Mouse (Mus musculus) heart, postnatal 0 days (tissue): Measurements from ENCODE around the gene Capza2. TPM values are rescaled to one million over a fixed set of nuclear protein-coding genes. Genes with fewer than 3 reads are reported as not detected.

ENCODE experiments used
- ATAC-seq: fragments of 200-750 bp; cut with Nextera tagmentation; 2 replicates; pipeline ENCODE4 v1.8.0; 2017; ENCODE audit warnings: low read depth, moderate number of reproducible peaks, moderate library complexity; ENCODE audit not compliant: insufficient read depth
- DNase-seq: peaks from one replicate; pipeline ENCODE4 v3.0.0-alpha.2; 2016; ENCODE audit warnings: low spot score
- H3K27ac ChIP-seq: fragments of 300-500 bp; sonication (generic); 2 replicates; pipeline ENCODE4 v1.5.1; 2014; ENCODE audit warnings: low read depth, mild to moderate bottlenecking
- H3K27me3 ChIP-seq: fragments of 300-500 bp; sonication (generic); 2 replicates; pipeline ENCODE4 v1.6.1; 2014; ENCODE audit warnings: low read length, mixed read lengths; ENCODE audit not compliant: control insufficient read depth, insufficient read depth
- H3K36me3 ChIP-seq: fragments of 300-500 bp; sonication (generic); replicated peaks from 2 replicates; pipeline ENCODE4 v1.6.1; 2014; ENCODE audit warnings: low read length, mixed read lengths; ENCODE audit not compliant: control insufficient read depth, insufficient read depth
- H3K4me1 ChIP-seq: fragments of 300-500 bp; sonication (generic); 2 replicates; pipeline ENCODE4 v1.6.1; 2014; ENCODE audit warnings: antibody characterized with exemption; ENCODE audit not compliant: control insufficient read depth, insufficient read depth
- H3K4me2 ChIP-seq: fragments of 300-500 bp; sonication (generic); 2 replicates; pipeline ENCODE4 v1.6.1; 2014; ENCODE audit warnings: low read depth, mild to moderate bottlenecking, low read length, moderate library complexity
- H3K4me3 ChIP-seq: fragments of 300-500 bp; sonication (generic); 2 replicates; pipeline ENCODE4 v1.5.1; 2014; ENCODE audit warnings: low read depth, low read length
- H3K9ac ChIP-seq: fragments of 300-500 bp; sonication (generic); replicated peaks from 2 replicates; pipeline ENCODE4 v1.6.1; 2014; ENCODE audit warnings: low read depth, low read length, mixed read lengths
- H3K9me3 ChIP-seq: fragments of 300-500 bp; sonication (generic); replicated peaks from 2 replicates; pipeline ENCODE4 v1.6.1; 2016; ENCODE audit warnings: low read length; ENCODE audit not compliant: control insufficient read depth
- CTCF ChIP-seq: IDR thresholded peaks from 2 replicates; pipeline ENCODE4 v1.5.1; 2016; ENCODE audit warnings: antibody characterized with exemption, control low read depth, low read depth
- EP300 ChIP-seq: IDR thresholded peaks from 2 replicates; pipeline ENCODE4 v1.6.1; 2016; ENCODE audit warnings: antibody characterized with exemption, low read depth
- WGBS: fragments of 180-500 bp; shearing (Covaris S2); extraction: QIAGEN DNeasy Blood & Tissue Kit; methylation state at CpG from one replicate; pipeline ENCODE4 v1.1.7; 2014; 5-methylcytosine and 5-hydroxymethylcytosine counted together
- polyA plus RNA-seq: library from polyadenylated mRNA; unstranded; fragments of >200 nt; fragmentation: Nextera tagmentation; extraction: Ambion mirVana; gene quantifications from 2 replicates; pipeline ENCODE4 v1.2.1, GENCODE M21; 2015
- total RNA-seq: library from RNA; depleted of rRNA; stranded (reverse); fragments of >200 nt; gene quantifications from 2 replicates; pipeline ENCODE4 v1.2.3, GENCODE M21; 2014; ENCODE audit warnings: low replicate concordance

Capza2 gene
- total and polyA plus RNA-seq, 2 experiments from 2014 or later = 141 to 222 TPM

DNA sequence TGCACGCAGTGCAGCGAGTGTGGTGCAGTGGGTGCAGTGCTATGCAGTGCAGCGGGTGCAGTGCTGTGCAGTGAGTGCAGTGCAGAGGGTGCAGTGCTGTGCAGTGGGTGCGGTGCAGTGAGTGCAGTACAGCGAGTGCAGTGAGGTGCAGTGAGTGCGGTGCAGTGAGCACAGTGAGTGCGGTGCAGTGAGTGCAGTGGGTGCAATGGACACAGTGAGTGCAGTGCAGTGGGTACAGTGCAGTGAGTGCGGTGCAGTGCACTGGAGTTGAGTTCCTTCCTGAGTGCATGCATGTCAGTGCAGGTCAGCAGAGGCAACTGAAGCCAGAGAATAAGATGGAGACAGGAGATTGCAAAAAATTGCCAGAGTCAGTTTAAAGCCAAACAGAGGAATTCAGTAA is 45.8 kb downstream of the Capza2 start:
- Histone ChIP-seq H3K27ac (no peak overlapping the region), H3K27me3 (no peaks in the 10 kb centered on the region), H3K36me3 (no peaks in the 10 kb centered on the region), H3K4me1 (no peaks in the 10 kb centered on the region), H3K4me3 (no peak overlapping the region), H3K9me3 (peaks cover 4% of the 10 kb centered on the region; the same call in 1 of the 2 replicates), H3K9ac (no peak overlapping the region), H3K4me2 (no peak overlapping the region)
- no peak for TF ChIP-seq CTCF
- TF ChIP-seq EP300 = no peak
- DNase-seq = no peak
- 94% methylated on average over 8 of the region's 8 CpGs for WGBS
- ATAC-seq = no peak

DNA sequence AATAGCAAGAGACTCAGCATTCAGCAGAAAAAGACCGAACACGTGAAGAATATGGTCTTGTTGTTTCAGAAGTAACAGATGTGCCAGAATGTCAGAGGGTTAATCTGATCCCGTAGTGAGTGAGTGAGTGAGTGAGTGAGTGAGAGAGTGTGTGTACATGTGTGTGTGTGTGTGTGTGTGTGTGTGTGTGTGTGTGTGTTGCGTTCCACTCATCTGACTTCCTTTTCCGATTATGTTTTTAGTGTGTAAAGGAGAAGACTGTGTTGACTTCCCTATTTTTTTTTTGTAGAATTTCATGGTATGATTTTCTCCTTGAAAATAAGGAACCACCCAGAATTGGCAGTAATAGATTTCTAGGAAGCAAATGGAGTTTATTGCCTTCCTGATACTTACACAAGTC is 52.6 kb downstream of the Capza2 start:
- Histone ChIP-seq H3K4me2 (no peak overlapping the region), H3K9ac (no peak overlapping the region), H3K4me1 (peaks cover 5% of the 10 kb centered on the region), H3K27ac (no peak overlapping the region), H3K27me3 (no peaks in the 10 kb centered on the region), H3K36me3 (no peaks in the 10 kb centered on the region), H3K4me3 (no peak overlapping the region), H3K9me3 (no peaks in the 10 kb centered on the region)
- no peak for TF ChIP-seq CTCF
- no peak for TF ChIP-seq EP300
- ATAC-seq (no peak), DNase-seq (no peak)
- 72% methylated on average over 5 of the region's 5 CpGs for WGBS

DNA sequence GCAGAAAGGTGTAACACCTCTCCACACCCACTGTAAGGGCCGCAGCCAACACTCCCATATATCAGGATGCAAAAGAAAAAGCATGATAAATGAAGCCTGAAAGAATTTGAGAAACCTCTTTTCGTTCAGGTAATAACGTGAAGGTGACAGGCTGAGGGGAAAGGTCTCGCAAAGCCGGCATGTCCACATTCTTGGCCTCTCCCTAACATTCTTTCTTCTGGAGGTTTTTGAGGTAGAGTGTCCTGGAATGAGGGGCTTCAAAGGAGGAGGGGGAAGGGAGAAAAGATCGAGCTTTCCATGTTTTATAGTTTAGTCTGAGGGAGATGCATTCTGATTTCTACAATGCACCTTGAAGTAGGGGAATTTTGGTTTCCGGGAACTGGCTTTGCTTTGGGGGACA is 56.6 kb downstream of the Capza2 start, which contains the start of gene St7:
St7 (plus strand) TSS at position 287 of the 400 bp plus-strand sequence.
- H3K36me3 ChIP-seq = no peaks in the 10 kb centered on the region
- peak within 1 kb of the TSS; percentile 67 for H3K4me2 ChIP-seq
- H3K27me3 ChIP-seq = no peaks in the 10 kb centered on the region
- peak within 1 kb of the TSS; percentile 91 for H3K9ac ChIP-seq
- H3K4me1 ChIP-seq = peaks cover 15% of the 10 kb centered on the region
- peak within 1 kb of the TSS; percentile 97 for H3K27ac ChIP-seq
- peak within 1 kb of the TSS; percentile 84 for H3K4me3 ChIP-seq
- WGBS = 79% methylated on average over 7 of the region's 7 CpGs
- TF ChIP-seq EP300 (no peak), CTCF (no peak)
- no peaks in the 10 kb centered on the region for H3K9me3 ChIP-seq
- DNase-seq = no peak
- ATAC-seq = no peak

DNA sequence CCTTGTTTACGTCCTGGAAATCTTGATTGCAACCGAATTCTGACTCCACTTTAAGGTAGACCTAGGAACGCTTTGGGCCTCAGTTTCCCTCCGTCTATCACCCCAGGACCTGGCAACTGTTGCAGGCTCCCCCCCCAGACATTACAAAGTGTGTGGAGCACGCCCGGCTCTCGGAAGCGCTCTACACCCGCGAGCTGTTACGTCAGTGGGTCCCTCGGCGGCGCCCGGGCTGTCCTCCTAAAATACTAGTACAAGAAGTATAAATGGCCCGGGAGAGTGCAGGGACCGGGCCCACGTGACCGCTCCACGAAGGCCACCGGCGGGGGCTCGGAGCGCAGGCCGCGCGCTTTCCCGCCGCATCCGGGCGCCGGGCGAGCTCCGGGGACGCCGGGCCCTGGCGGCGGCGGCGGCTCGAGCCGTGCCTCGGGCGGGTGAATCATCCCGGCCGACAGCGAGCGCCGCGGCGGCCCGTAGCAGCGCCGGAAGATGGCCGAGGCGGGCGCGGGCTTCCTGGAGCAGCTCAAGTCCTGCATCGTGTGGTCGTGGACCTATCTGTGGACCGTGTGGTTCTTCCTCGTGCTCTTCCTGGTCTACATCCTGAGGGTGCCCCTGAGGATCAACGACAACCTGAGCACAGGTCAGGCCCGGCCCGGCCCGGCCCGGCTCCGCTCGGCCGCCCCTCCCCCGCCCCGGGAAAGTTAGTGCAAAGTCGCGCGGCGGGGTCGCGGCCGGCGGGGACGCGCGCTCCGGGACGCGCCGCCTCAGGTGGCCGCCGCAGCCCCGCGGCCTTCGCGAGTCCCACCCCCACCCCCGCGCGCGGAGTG is 57.9 kb downstream of the Capza2 start:
- ATAC-seq = peak; percentile 80
- WGBS = under 1% methylated on average over 74 of the region's 97 CpGs

DNA sequence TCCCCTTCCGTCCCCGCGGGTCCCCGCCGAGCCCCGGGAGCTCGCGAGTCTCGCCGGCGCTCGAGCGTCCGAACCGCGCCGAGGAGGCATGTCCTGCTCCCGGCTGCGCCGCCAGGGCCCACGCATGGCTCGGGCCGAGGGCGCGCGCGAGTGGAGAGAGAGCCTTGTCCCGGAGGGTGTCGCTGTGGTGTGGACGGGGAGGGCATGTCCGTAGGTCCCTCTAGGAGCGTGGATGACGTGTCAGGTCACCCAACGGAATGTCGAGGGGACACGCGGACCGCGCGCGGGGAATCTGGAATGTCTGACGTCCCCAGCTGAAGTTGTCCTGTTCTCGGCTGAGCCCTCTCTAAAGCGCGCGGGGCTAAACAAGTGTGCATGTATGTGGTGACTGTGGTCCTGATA is 58.5 kb downstream of the Capza2 start:
- Histone ChIP-seq H3K36me3 (no peaks in the 10 kb centered on the region), H3K9me3 (no peaks in the 10 kb centered on the region), H3K27me3 (no peaks in the 10 kb centered on the region), H3K4me3 (peak overlapping the region; percentile 84), H3K4me1 (peaks cover 15% of the 10 kb centered on the region), H3K9ac (peak overlapping the region; percentile 91), H3K27ac (peak overlapping the region; percentile 97), H3K4me2 (peak overlapping the region; percentile 67)
- ATAC-seq (peak; percentile 90), DNase-seq (peak; percentile 83)
- TF ChIP-seq EP300 (no peak), CTCF (peak; percentile 29)
- under 1% methylated on average over 46 of the region's 46 CpGs for WGBS

More for the DNA sequence above, 57.9 kb downstream of the Capza2 start:
- Histone ChIP-seq H3K4me3 (peak overlapping the region; percentile 84), H3K36me3 (no peaks in the 10 kb centered on the region), H3K27me3 (no peaks in the 10 kb centered on the region), H3K4me1 (peaks cover 15% of the 10 kb centered on the region), H3K4me2 (peak overlapping the region; percentile 67), H3K9me3 (no peaks in the 10 kb centered on the region), H3K9ac (peak overlapping the region; percentile 91), H3K27ac (peak overlapping the region; percentile 97)
- TF ChIP-seq CTCF = no peak
- TF ChIP-seq EP300 = no peak
- peak; percentile 73 for DNase-seq
